Mouse (Mus musculus) limb, embryonic 10.5 days (tissue): ENCODE results near the gene Gm20509. TPM values are rescaled to one million over a fixed set of nuclear protein-coding genes. Genes with fewer than 3 reads are reported as not detected.
"Not testable (repeated sequence)": the region's sequence is repeated elsewhere in the genome, so short reads cannot be mapped to it uniquely, and the experiment has no call there.

Experiments used
- DNase-seq: peaks from one replicate; pipeline ENCODE4 v3.0.0-alpha.2; 2017; ENCODE audit warnings: low spot score
- H3K27ac ChIP-seq: fragments of 300-500 bp; sonication (generic); 2 replicates; pipeline ENCODE4 v1.5.1; 2016; ENCODE audit warnings: mild to moderate bottlenecking
- H3K27me3 ChIP-seq: fragments of 300-500 bp; sonication (generic); 2 replicates; pipeline ENCODE4 v1.6.1; 2016; ENCODE audit warnings: low read depth, mild to moderate bottlenecking; ENCODE audit not compliant: poor library complexity, severe bottlenecking
- H3K36me3 ChIP-seq: fragments of 300-500 bp; sonication (generic); 2 replicates; pipeline ENCODE4 v1.6.1; 2016; ENCODE audit warnings: mild to moderate bottlenecking, moderate library complexity
- H3K4me1 ChIP-seq: fragments of 300-500 bp; sonication (generic); 2 replicates; pipeline ENCODE4 v1.6.1; 2016
- H3K4me3 ChIP-seq: fragments of 300-500 bp; sonication (generic); 2 replicates; pipeline ENCODE4 v1.5.1; 2016; ENCODE audit warnings: mild to moderate bottlenecking, moderate library complexity
- H3K9me3 ChIP-seq: fragments of 300-500 bp; sonication (generic); replicated peaks from 2 replicates; pipeline ENCODE4 v1.6.1; 2016; ENCODE audit warnings: mild to moderate bottlenecking
- WGBS: fragments of 180-500 bp; shearing (Covaris S2); methylation state at CpG from one replicate; pipeline ENCODE4 v1.1.7; 2016; 5-methylcytosine and 5-hydroxymethylcytosine counted together
- polyA plus RNA-seq: library from polyadenylated mRNA; unstranded; fragments of >200 nt; fragmentation: Nextera tagmentation; extraction: Ambion mirVana; gene quantifications from 2 replicates; pipeline ENCODE4 v1.2.1, GENCODE M21; 2016

The Gm20509 gene
- polyA plus RNA-seq = not detected in 2 replicates

DNA sequence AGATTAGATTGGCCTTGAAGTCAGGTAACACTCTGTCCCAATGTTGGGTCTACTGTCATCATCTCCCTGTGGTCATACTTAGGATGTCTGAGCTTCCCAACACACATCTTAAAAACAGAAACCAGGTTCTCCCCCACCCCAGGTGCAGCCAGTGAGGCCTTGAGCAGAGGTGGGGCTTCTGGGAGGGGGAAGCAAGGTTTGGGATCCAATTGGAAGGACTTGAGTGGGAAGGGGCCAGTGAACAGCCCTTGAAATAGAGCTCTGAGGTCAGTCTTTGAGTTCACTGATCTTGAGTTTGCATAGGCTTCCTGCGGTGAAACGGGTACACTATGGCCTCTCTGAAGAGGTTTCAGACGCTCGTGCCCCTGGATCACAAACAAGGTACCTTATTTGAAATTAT lies at the start of gene Gm20509:
Gm20509 (plus strand) TSS at position 290 of the 400 bp plus-strand sequence.
- H3K36me3 ChIP-seq = no peaks in the 10 kb centered on the region
- peaks cover 12% of the 10 kb centered on the region for H3K4me1 ChIP-seq
- DNase-seq = no peak
- H3K27ac ChIP-seq = peak within 1 kb of the TSS; percentile 85
- H3K4me3 ChIP-seq = peak within 1 kb of the TSS; percentile 56
- 89% methylated on average over 4 of the region's 4 CpGs for WGBS
- peaks cover 61% of the 10 kb centered on the region for H3K27me3 ChIP-seq
- no peaks in the 10 kb centered on the region for H3K9me3 ChIP-seq

DNA sequence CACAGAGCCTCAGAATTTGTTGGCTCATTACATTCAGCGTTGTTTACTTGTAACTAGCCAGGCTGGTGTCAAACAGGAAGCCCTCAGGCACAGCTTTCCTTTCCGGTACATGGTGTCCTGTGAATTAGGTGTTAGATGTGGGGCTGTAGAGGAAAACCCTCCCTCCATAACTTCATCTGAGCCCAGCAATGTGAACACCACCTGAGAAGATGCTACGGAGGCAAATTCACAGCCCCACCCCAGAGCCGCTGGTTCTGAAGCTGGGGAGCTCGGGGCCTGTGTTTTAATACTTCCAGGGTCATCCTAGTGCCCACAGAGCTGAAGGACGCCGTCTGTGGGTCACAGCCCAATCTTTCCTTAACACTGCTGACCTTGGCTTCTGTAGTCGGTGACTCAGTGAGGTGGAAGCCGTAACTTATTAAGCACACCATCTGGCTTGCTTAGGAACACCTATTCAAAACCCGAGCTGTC lies 46.8 kb upstream of the Gm20509 start:
- Histone ChIP-seq H3K27ac (peak overlapping the region; percentile 22), H3K9me3 (no peaks in the 10 kb centered on the region), H3K27me3 (no peaks in the 10 kb centered on the region), H3K4me1 (peaks cover 20% of the 10 kb centered on the region), H3K4me3 (no peak overlapping the region), H3K36me3 (no peaks in the 10 kb centered on the region)
- no peak for DNase-seq
- 48% methylated on average over 10 of the region's 10 CpGs for WGBS

DNA sequence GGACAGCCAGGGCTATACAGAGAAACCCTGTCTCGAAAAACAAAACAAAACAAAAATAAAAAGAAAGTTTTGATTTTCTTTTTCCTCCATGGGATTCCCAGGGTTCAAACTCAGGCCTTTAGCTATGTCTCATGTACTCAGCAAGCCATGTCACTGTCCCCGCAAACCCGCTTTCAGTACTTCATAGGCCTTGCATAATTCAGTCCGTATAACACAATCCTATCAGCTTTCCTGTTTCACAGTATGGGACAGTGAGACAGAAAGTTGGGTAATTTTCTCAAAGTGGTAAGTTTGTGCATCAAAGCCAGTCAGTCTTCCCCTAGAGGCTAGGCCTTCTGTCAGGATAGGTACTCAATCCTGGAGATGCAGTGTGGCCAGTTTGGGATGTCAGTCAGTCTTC lies 43.0 kb upstream of the Gm20509 start:
- Histone ChIP-seq H3K9me3 (no peaks in the 10 kb centered on the region), H3K36me3 (no peaks in the 10 kb centered on the region), H3K4me1 (peaks cover 25% of the 10 kb centered on the region), H3K4me3 (no peak overlapping the region), H3K27ac (no peak overlapping the region), H3K27me3 (no peaks in the 10 kb centered on the region)
- WGBS = 87% methylated on average over 4 of the region's 4 CpGs
- no peak for DNase-seq

DNA sequence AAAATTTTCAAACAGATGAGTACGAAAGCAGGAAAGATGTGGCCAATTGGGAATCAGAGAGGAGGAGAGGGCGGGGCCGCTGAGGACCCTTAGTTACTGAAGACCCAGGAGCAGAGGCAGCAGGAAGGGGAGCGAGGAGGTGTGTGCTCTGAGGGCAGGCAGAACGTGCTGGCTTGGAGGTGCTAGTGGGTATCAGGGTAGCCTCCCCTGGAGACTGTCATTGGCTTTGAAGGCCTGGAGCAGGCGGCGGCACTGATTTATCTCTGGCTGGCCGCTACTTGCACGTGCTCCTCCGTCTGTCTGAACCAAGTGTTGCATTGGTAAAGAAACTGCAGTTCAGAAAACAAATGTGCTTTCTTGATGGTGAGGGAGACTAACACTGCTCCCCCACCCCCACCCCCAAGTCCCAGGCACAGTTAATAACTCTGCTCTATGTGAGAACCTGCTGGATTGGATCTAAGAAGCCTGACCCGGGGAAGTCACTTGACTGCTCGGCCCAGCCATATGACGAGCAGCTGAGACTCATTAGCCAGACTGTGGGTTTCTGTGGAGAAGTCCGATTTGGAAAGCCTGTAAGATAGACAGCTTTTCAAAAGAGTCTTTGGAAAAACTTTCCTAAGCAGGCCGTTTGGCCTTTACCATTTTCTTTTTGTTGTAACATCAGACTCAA lies 38.5 kb upstream of the Gm20509 start:
- Histone ChIP-seq H3K4me3 (peak overlapping the region; percentile 47), H3K27me3 (no peaks in the 10 kb centered on the region), H3K27ac (peak overlapping the region; percentile 82), H3K36me3 (no peaks in the 10 kb centered on the region), H3K9me3 (no peaks in the 10 kb centered on the region), H3K4me1 (peaks cover 41% of the 10 kb centered on the region)
- WGBS = 9% methylated on average over 15 of the region's 15 CpGs
- peak; percentile 68 for DNase-seq

DNA sequence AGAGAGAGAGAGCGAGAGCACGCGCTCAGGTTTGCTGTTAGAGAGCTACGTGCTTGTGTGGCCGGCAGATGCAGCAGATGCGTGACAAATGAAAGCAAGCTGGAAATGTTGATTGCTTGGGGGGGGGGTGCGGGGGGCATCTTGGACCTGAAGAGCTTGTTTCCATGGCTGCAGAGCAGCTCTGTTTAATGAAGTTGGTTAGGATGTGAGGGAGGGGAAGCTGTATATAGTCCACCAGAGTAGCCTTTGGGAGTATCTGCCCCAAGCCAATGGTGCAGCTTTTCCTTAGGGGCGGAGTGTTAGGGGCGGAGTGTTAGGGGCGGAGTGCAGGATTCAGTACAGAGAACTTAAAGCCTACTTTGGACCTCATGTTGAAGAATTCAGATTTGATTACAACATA lies 35.2 kb upstream of the Gm20509 start:
- Histone ChIP-seq H3K4me3 (peak overlapping the region; percentile 35), H3K9me3 (no peaks in the 10 kb centered on the region), H3K4me1 (peaks cover 41% of the 10 kb centered on the region), H3K27me3 (no peaks in the 10 kb centered on the region), H3K27ac (peak overlapping the region; percentile 36; the same call in 1 of the 2 replicates), H3K36me3 (no peaks in the 10 kb centered on the region)
- WGBS = 30% methylated on average over 10 of the region's 10 CpGs
- DNase-seq = peak; percentile 54

DNA sequence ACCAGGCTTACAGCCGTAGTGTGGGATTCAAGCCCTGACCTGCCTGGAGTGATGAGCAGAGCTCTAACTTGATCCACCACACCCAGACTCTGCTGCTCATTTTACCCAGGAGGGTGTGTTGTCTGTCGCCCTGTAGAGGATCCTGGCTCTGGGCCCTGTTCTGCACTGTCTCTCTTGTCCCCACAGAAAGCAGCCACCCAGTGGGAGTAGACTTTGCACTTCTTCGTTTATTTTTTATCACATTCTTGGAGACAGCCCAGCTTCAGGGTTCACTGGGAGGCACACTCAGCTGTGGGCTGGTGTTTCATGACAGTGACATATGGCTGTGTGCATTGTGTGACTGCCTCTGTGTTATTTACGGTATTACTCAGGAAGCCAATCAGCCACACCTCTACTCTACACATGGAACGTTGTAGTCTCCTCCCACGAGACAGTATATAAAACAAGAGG lies 34.0 kb upstream of the Gm20509 start:
- Histone ChIP-seq H3K9me3 (no peaks in the 10 kb centered on the region), H3K4me1 (peaks cover 39% of the 10 kb centered on the region), H3K36me3 (no peaks in the 10 kb centered on the region), H3K4me3 (no peak overlapping the region), H3K27ac (peak overlapping the region; percentile 50), H3K27me3 (no peaks in the 10 kb centered on the region)
- DNase-seq = no peak
- 39% methylated on average over 6 of the region's 6 CpGs for WGBS

DNA sequence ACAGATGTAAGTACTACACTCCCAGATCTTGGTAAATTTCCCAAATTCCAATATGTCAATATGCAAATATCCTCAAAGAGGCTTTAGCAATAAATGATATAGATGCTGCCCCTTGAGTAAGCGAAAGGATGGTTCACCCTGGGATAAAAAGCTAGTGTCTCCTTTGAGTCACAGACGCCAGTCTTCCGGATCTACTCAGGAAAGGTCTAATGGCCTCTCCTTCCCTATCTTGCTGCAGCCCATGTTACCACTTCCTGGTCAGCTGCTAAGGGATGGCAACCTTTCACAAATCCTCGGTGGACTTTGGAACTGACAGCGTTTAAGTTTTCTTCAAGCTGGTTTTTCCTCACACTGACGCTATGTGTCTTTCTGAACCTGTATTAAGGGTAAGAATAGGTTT lies 33.6 kb upstream of the Gm20509 start:
- Histone ChIP-seq H3K4me1 (peaks cover 35% of the 10 kb centered on the region), H3K27ac (no peak overlapping the region), H3K27me3 (no peaks in the 10 kb centered on the region), H3K4me3 (no peak overlapping the region), H3K36me3 (no peaks in the 10 kb centered on the region), H3K9me3 (no peaks in the 10 kb centered on the region)
- 84% methylated on average over 6 of the region's 6 CpGs for WGBS
- no peak for DNase-seq

DNA sequence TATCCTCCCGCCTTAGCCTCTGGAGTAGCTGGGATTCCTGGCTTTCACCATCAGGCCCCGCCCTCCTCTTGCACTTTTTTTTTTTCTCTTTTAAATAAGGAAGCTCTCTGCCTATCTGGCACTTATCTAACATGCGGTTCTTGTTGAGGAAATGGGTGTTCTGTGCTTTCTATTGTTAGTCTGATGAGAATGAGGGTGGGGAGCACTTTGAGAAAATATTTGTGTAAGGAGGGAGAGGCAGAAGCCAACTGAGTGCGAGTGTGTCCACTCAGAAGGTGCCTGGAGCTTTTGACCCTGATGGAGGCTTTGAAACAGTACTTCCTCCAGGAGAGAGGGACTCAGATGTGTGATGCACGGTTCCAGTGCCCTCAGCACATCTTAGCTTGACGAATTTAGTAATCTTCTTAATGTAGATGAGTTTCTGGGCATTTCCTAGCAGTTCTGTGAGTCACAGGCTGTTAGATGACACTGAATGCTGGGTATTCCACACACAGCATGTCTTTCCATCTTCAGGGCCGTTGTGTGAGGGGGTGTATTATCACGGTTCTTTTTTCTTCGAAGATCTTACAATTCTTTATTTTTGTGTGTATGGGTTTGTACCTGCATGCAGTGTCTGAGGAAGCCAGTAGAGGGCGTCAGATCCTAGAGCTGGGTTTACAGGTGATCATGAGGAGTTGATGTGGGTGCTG lies 31.2 kb upstream of the Gm20509 start:
- WGBS = 83% methylated on average over 10 of the region's 10 CpGs
- no peaks in the 10 kb centered on the region for H3K9me3 ChIP-seq
- peaks cover 23% of the 10 kb centered on the region for H3K4me1 ChIP-seq
- H3K4me3 ChIP-seq = no peak overlapping the region
- no peaks in the 10 kb centered on the region for H3K27me3 ChIP-seq
- no peak for DNase-seq
- no peaks in the 10 kb centered on the region for H3K36me3 ChIP-seq
- no peak overlapping the region for H3K27ac ChIP-seq

DNA sequence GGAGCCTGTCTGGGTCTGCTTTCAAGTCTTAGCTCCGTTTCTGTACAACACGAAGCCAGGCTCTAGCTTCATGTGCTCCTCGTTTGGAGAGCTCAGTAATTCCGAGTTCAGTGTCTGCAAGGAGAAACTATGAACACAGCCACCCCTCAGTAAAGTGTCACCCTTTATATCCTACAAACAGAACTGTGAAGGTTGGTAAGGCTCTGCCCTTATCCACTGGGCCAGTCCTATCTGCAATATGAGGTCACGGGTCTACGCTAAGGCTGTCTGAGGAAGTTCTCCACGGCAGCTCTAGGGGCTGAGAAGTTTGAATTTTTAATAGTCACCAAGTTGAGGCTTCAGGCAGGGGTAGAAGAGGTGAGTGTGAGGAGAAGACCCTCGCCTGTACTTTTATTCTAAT lies 29.8 kb upstream of the Gm20509 start:
- DNase-seq = no peak
- no peaks in the 10 kb centered on the region for H3K36me3 ChIP-seq
- H3K27me3 ChIP-seq = no peaks in the 10 kb centered on the region
- peaks cover 13% of the 10 kb centered on the region for H3K4me1 ChIP-seq
- no peak overlapping the region for H3K4me3 ChIP-seq
- H3K27ac ChIP-seq = no peak overlapping the region
- 82% methylated on average over 8 of the region's 8 CpGs for WGBS
- H3K9me3 ChIP-seq = no peaks in the 10 kb centered on the region

DNA sequence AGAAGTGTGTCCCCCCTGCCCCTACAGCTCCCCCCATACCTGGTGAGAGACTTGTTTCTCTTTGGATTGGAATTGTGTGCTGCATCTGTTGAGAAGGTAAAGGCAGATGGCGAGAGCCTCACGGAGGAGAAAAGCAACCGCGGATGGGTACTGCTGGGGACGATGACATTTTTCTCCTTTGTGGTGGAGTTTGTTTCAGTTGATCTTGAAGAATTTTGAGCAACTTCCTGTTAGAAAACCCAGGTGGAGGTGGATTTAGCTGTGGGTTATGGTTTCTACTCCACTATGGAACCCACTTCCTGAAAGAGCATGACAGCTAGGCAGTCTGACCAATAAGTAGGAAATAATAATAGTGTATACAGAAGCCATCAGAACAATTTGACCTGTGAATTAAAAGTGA lies 29.1 kb upstream of the Gm20509 start:
- Histone ChIP-seq H3K27me3 (no peaks in the 10 kb centered on the region), H3K4me3 (no peak overlapping the region), H3K27ac (no peak overlapping the region), H3K36me3 (no peaks in the 10 kb centered on the region), H3K4me1 (peaks cover 6% of the 10 kb centered on the region), H3K9me3 (no peaks in the 10 kb centered on the region)
- no peak for DNase-seq
- 94% methylated on average over 5 of the region's 5 CpGs for WGBS

DNA sequence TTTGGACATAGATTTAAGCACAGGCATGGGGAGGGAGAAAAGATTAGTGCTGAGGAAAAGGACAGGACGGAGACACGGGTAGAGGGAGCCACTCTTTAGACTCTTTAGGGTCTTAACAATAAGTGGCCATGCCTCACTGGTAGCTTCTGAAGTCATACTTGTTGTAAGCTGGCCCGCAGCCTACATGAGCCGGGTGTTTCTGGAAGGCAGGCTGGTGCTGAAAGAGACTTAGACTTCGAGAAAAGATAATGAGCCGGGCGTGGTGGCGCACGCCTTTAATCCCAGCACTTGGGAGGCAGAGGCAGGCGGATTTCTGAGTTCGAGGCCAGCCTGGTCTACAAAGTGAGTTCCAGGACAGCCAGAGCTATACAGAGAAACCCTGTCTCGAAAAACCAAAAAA lies 22.9 kb upstream of the Gm20509 start:
- not testable (repeated sequence) for H3K4me3 ChIP-seq, H3K36me3 ChIP-seq, H3K9me3 ChIP-seq, H3K27me3 ChIP-seq, H3K27ac ChIP-seq, DNase-seq, H3K4me1 ChIP-seq
- 90% methylated on average over 11 of the region's 12 CpGs for WGBS

DNA sequence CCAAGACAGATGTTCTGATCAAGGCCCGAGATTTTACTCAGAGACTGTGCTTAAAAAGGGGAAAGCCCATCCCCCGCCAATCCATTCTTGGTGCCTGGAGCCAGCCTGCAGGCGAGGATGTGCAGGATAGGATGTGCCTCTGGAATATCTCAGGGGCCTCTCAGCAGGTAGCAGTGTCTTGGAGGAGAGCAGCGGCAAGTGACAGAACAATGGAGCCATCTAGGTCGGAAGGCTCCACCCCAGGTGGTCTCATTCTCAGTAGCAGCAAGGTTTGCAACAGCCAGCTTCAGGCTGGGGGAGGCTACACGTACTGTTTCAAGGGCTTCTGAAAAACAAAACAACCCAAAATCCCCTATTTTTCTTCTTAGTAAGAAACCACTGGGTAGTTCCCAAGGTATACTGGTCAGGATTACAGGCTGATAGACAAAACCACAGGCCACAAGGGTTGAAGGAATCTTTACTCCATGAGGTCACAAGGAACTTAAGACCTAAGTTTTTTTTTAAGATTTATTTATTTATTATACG lies 22.4 kb upstream of the Gm20509 start:
- 65% methylated on average over 7 of the region's 7 CpGs for WGBS
- Histone ChIP-seq H3K4me1 (no peaks in the 10 kb centered on the region), H3K27me3 (no peaks in the 10 kb centered on the region), H3K36me3 (no peaks in the 10 kb centered on the region), H3K27ac (no peak overlapping the region), H3K4me3 (no peak overlapping the region), H3K9me3 (no peaks in the 10 kb centered on the region)
- DNase-seq = no peak

DNA sequence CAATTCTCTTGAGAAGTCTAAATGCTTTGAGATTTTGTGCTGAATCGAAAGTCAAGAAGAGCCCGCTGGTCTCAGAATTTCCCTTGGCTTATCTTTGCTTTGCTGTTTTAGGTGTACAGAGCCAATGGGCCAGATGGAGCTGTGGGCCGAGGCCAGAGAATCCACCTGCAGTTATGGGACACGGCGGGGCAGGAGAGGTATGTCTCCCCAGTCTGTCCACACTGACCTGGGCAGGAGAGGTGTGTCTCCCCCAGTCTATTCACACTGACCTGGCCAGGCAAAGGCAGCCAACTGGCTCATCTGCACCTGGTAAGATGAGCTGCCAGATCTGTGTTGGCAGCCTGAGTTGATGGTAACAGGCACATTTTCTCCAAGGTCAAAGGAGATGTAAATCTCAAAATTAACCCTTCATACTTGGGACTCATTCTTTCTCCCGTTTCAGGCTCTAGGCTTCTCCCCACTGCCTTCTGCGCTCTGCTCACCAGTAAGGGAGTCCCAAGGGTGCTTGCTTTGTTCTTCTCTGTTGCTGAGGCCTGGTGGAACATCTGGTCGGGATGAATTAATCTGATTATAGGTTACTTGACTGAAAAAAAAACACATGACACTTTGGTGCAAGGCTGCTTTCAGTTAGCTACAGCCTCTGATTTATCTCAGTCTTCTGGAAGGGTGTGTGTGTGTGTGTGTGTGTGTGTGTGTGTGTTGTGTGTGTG lies 19.8 kb upstream of the Gm20509 start:
- no peak for DNase-seq
- Histone ChIP-seq H3K27me3 (0 out of 2 replicates have a peak, but pooled peaks cover under 1% of the 10 kb centered on the region), H3K4me1 (no peaks in the 10 kb centered on the region), H3K4me3 (no peak overlapping the region), H3K27ac (no peak overlapping the region), H3K36me3 (no peaks in the 10 kb centered on the region), H3K9me3 (no peaks in the 10 kb centered on the region)
- WGBS = 86% methylated on average over 8 of the region's 8 CpGs
